Mouse (Mus musculus): ENCODE data around the gene Sgo2a. TPM values are rescaled to one million over a fixed set of nuclear protein-coding genes. Genes with fewer than 3 reads are reported as not detected.

Sgo2a gene
- total RNA-seq (2021), result under 1 TPM; 0.13 to 0.56 TPM
- long read RNA-seq, experiment 1, partial matches to known transcripts, result 0 of 1 reads
- long read RNA-seq, experiment 1, other reads (novel, unspliced or antisense), result 1 of 1 reads
- long read RNA-seq, experiment 2, result 0 reads

- intact Hi-C loops (cut with DNase I), result no loop called here
- peak; percentile 95 for DNase-seq
- H3K27ac ChIP-seq, result peak within 1 kb of the TSS; percentile 86
- peak within 1 kb of the TSS; percentile 82 for H3K4me3 ChIP-seq
- TF ChIP-seq CTCF (IDR thresholded peaks at IDR 0.05), result no peak
Measured at GRCm38 (mm10) chr1:57995432-57996132, at the start of gene Sgo2a. TSS of gene Sgo2a (plus strand) at chr1:57995971.

DNA sequence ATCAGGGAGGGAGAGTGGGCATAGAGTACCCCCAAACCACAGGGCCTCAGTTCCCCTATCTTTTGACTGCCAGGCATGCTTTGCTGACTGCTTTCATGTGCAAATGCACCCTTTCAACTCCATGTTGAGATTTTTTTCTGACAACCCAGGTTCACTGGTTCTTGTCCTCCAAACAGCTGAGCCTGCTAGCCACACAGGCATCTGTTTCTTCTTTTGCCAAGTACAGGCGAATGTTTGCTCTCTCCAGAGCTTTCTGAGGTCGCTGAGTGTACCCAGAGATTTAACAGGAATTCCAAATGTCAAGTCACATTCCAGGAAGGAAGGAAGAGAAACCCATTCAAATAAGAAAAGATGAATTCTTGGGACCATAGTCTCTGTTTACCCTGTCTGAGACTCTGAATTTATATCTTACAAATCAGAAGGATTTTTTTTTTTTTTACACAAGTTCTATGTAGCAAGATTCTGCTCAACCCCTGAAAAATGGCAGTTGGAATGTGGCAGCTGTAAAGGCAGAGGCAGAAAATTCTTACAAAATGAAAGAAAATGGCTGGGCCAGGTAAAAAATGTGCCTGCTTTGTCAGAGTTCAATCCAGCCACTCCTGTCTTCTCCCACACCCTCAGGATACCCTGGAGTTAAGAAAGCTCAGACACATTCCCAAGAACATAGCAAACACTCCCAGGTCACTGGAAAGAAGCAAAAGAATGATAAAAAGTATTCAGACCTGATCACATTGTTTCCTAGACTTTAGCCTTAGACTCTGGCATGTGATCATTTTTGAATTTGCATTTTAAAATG is 48.0 kb upstream of the Sgo2a start:
- intact Hi-C loops (cut with DNase I), result loop anchor here (2.0 to 10.0 kb wide), 2 partner anchors 173 to 519 kb away; partner anchors contain the start of gene Spats2l
- Histone ChIP-seq H3K4me3 (no peak overlapping the region), H3K27ac (no peak overlapping the region)
- DNase-seq, result no peak
- no peak for TF ChIP-seq CTCF (IDR thresholded peaks at IDR 0.05)

DNA sequence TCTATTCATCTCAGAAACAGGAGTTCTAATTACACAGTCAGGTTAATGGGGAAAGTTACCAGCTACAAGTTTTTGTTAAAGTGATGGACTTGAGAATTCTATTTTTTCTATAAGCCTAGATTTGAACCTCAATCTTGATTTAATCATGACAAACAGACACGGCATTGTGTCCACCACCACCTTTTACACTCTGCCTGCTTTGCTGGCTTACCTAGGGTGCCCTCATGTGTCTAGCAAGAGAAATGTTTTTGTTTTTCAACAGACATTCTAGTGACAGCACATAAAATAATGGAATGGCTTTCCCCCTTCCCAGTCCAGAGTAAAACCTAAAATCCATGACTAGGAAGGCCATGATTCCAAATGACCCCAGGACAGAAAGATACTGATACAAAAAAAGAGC is 46.6 kb upstream of the Sgo2a start:
- peak; percentile 70 for TF ChIP-seq CTCF (IDR thresholded peaks at IDR 0.05)
- intact Hi-C loops (cut with DNase I), result loop anchor here (2.0 to 10.0 kb wide), 2 partner anchors 174 to 520 kb away; partner anchors contain the start of gene Spats2l
- DNase-seq, result no peak
- Histone ChIP-seq H3K27ac (no peak overlapping the region), H3K4me3 (no peak overlapping the region)

DNA sequence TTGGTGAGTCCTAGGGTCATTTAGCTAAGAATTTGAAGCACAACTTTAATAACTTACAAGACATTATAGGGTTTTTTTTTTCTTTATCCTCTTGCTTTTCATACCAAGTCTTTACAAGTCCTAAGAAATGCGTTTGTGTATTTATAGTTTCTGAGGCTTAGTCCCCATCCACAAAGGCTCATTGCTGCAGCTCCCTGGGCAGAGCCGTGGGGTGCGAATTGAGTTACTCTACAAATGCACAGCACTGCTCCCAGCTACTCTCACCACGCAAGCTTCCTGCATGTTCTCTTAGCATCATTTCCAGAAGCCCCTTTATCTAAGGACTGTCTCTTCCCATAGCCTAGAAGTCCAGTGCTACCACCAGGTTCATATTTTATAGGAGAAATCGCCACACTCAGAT is 46.1 kb upstream of the Sgo2a start:
- no peak for DNase-seq
- intact Hi-C loops (cut with DNase I), result loop anchor here (2.0 to 10.0 kb wide), 2 partner anchors 175 to 521 kb away; partner anchors contain the start of gene Spats2l
- no peak overlapping the region for H3K4me3 ChIP-seq
- no peak overlapping the region for H3K27ac ChIP-seq
- no peak for TF ChIP-seq CTCF (IDR thresholded peaks at IDR 0.05)

GRCm38 (mm10) chr1:57952509-57952908 is 43.3 kb upstream of the Sgo2a start:
- no peak for TF ChIP-seq CTCF (IDR thresholded peaks at IDR 0.05)
- DNase-seq, result no peak
- intact Hi-C loops (cut with DNase I), result no loop called here
- Histone ChIP-seq H3K27ac (no peak overlapping the region), H3K4me3 (no peak overlapping the region)

GRCm38 (mm10) chr1:57953586-57954375 is 42.0 kb upstream of the Sgo2a start:
- intact Hi-C loops (cut with DNase I), result no loop called here
- Histone ChIP-seq H3K4me3 (no peak overlapping the region), H3K27ac (no peak overlapping the region)
- no peak for DNase-seq
- TF ChIP-seq CTCF (IDR thresholded peaks at IDR 0.05), result no peak

DNA sequence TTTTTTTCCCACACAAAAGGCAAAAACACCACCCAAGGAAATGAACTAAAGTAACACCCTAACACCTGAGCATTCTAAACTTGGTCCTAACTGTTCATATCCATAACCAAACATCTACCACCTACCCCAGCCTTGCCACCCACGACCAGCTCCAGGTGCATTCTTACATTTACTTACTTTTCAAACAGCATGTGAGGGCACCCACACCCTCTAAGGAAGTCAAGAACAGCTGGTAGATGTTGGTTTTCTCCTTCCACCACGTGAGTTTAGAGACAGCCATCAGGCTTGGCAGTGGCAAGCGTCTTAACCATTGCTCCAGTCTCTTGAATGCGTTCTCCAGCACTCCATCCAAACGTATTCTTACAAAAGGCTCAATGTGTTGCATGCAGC is 41.4 kb upstream of the Sgo2a start:
- DNase-seq, result no peak
- Histone ChIP-seq H3K27ac (no peak overlapping the region), H3K4me3 (no peak overlapping the region)
- TF ChIP-seq CTCF (IDR thresholded peaks at IDR 0.05), result no peak
- intact Hi-C loops (cut with DNase I), result no loop called here

DNA sequence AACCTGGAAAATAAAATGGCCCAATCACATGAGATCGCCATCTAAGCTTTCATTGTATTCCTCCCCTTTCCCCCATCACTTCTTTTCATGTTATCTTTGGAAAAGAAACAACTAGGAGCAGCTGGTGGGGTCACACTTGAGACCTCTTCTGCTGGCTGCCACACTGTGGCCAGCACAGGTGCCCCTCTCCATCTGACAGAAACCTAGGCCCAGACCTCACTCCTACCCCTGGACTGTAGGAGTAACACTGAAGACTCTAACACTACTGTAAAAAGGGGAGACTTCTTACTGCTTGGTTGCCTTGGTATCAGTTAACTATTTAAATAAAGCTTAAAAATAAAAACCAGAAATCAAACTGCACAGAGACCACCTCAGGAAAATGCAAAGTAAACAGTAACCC is 40.0 kb upstream of the Sgo2a start:
- no peak for DNase-seq

DNA sequence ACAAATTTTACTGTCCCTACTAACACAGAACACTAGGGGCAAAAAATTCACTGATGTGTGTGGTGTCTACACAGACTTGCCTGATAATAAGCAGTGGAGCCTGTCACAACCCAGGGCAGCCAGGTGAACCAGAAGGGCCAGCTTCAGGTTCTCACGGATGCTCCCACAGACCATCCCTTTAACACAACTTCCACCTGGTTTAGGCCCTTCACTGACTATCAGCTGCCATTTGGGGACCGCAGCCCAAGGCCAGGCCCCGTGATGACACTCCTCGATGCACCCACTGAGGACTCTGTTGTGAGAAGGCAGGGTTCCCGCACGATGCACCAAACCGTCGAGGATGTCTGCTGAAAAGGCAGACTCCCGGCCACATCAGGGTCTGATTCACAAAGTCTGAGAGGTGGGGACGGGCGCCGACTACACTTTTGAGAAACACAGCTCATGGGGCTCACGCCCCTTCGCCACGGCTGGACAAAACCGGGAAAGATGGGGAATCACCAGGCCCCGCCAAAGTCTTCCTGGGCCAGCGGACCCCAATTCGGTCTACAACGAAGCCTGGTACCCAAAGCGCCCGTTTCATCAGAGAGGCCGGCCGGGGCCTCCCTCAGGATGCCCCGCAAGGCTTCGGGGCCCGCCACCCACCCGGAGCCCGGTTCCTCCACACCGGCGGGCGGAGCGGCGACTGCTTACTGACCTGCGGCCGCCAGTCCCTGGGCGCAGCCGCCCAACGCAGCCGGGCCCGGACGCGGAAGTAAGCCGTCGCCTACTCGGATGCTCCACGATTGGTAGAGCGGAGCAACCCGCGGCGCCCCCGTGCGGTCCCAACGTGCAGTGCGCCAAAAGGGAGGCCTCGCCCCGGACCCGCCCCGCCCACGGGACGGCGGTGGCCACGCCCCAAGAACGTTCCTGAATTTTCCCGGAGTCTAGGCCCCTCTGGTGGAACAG is 26.2 kb upstream of the Sgo2a start:
- peak; percentile 98 for DNase-seq
- TF ChIP-seq CTCF (IDR thresholded peaks at IDR 0.05), result peak; percentile 87
- intact Hi-C loops (cut with DNase I), result loop anchor here (5.0 kb wide), 1 partner anchor 542 kb away; no protein-coding TSS in a partner anchor
- H3K4me3 ChIP-seq, result peak overlapping the region; percentile 95
- peak overlapping the region; percentile 93 for H3K27ac ChIP-seq

More for the DNA sequence above, 40.0 kb upstream of the Sgo2a start:
- Histone ChIP-seq H3K4me3 (no peak overlapping the region), H3K27ac (no peak overlapping the region)
- TF ChIP-seq CTCF (IDR thresholded peaks at IDR 0.05), result no peak
- intact Hi-C loops (cut with DNase I), result no loop called here

DNA sequence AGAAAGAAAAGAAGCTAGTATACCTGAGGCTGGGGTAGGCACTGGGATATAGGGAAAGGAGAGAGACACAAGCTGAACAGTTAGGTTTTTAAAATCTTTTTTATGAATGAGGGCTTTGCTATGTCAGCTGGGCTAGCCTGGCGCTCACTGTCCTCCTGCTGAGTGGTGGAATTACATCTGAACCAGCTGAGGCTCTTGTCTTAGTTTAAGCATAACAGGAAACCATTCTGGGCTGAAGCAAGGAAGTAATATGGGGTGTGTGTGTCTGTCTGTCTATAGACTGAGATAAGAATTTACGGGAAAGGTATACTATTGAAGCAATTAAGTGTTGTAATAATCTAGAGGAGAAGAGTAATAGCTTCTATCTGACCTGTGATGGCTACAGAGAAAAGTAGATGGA is 24.2 kb upstream of the Sgo2a start:
- no peak for DNase-seq
- intact Hi-C loops (cut with DNase I), result no loop called here
- H3K27ac ChIP-seq, result no peak overlapping the region
- TF ChIP-seq CTCF (IDR thresholded peaks at IDR 0.05), result no peak
- no peak overlapping the region for H3K4me3 ChIP-seq

GRCm38 (mm10) chr1:57976860-57977259 is 18.9 kb upstream of the Sgo2a start:
- no peak overlapping the region for H3K4me3 ChIP-seq
- intact Hi-C loops (cut with DNase I), result no loop called here
- H3K27ac ChIP-seq, result no peak overlapping the region
- no peak for DNase-seq
- TF ChIP-seq CTCF (IDR thresholded peaks at IDR 0.05), result no peak
